Mouse (Mus musculus) liver, embryonic 13.5 days (tissue): ENCODE data around the gene Vwa3b. TPM values are rescaled to one million over a fixed set of nuclear protein-coding genes. Genes with fewer than 3 reads are reported as not detected.

Experiments
- ATAC-seq: fragments of 200-750 bp; cut with Nextera tagmentation; 2 replicates; pipeline ENCODE4 v1.8.0; 2017; ENCODE audit warnings: low read depth, mild to moderate bottlenecking, moderate number of reproducible peaks, moderate library complexity
- DNase-seq: peaks from one replicate; pipeline ENCODE4 v3.0.0; 2022
- H3K27ac ChIP-seq: fragments of 300-500 bp; sonication (generic); 2 replicates; pipeline ENCODE4 v1.5.1; 2015; ENCODE audit warnings: moderate library complexity, mild to moderate bottlenecking, inconsistent platforms
- H3K27me3 ChIP-seq: fragments of 300-500 bp; sonication (generic); 2 replicates; pipeline ENCODE4 v1.6.1; 2015; ENCODE audit warnings: mild to moderate bottlenecking, inconsistent platforms
- H3K36me3 ChIP-seq: fragments of 300-500 bp; sonication (generic); 2 replicates; pipeline ENCODE4 v1.6.1; 2015; ENCODE audit warnings: mild to moderate bottlenecking, inconsistent platforms
- H3K4me1 ChIP-seq: fragments of 300-500 bp; sonication (generic); replicated peaks from 2 replicates; pipeline ENCODE4 v1.6.1; 2015; ENCODE audit warnings: inconsistent platforms
- H3K4me2 ChIP-seq: fragments of 300-500 bp; sonication (generic); 2 replicates; pipeline ENCODE4 v1.6.1; 2015; ENCODE audit warnings: inconsistent platforms, mild to moderate bottlenecking, moderate library complexity
- H3K4me3 ChIP-seq: fragments of 300-500 bp; sonication (generic); replicated peaks from 2 replicates; pipeline ENCODE4 v1.5.1; 2015; ENCODE audit warnings: mild to moderate bottlenecking, inconsistent platforms
- H3K9ac ChIP-seq: fragments of 300-500 bp; sonication (generic); 2 replicates; pipeline ENCODE4 v1.6.1; 2015; ENCODE audit warnings: mild to moderate bottlenecking, inconsistent platforms
- H3K9me3 ChIP-seq: fragments of 300-500 bp; sonication (generic); replicated peaks from 2 replicates; pipeline ENCODE4 v1.6.1; 2016; ENCODE audit warnings: inconsistent platforms
- WGBS: fragments of 180-500 bp; shearing (Covaris S2); methylation state at CpG from one replicate; pipeline ENCODE4 v1.1.7; 2015; ENCODE audit not compliant: insufficient replicate concordance; 5-methylcytosine and 5-hydroxymethylcytosine counted together
- polyA plus RNA-seq: library from polyadenylated mRNA; unstranded; fragments of >200 nt; fragmentation: Nextera tagmentation; extraction: Ambion mirVana; gene quantifications from 2 replicates; pipeline ENCODE4 v1.2.1, GENCODE M21; 2015

The Vwa3b gene
- polyA plus RNA-seq, 1 experiment from 2014 or later = not detected

DNA sequence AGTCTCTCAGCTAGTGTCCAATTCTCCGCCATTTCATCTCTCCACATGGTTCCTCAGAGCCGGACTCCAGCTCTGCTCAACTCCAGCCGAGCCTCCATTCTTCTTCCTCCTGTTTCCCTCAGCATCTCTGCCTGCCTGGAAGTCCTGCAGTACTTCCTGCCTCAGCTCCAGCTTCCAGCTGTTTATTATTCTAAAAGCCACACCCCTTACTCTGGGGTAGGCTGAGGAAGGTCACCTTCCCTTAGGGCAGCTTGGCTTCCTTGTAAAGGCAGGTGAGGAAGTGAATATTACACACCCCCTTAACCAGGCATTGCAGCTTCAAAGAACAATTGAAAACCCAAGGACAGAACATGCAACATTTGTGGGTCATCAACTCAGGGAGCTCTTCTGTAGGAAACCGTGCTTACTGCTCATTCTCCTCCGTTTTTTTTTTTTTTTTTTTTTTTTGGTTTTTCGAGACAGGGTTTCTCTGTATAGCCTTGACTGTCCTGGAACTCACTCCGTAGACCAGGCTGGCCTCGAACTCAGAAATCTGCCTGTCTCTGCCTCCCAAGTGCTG is 103.7 kb downstream of the Vwa3b start:
- no peak for ATAC-seq
- H3K4me1 ChIP-seq = no peaks in the 10 kb centered on the region
- 55% methylated on average over 8 of the region's 8 CpGs for WGBS
- no peaks in the 10 kb centered on the region for H3K9me3 ChIP-seq
- no peak overlapping the region for H3K4me2 ChIP-seq
- H3K9ac ChIP-seq = no peak overlapping the region
- DNase-seq = no peak
- no peaks in the 10 kb centered on the region for H3K36me3 ChIP-seq
- no peak overlapping the region for H3K27ac ChIP-seq
- no peaks in the 10 kb centered on the region for H3K27me3 ChIP-seq
- H3K4me3 ChIP-seq = no peak overlapping the region

- Histone ChIP-seq H3K9ac (no peak overlapping the region), H3K9me3 (no peaks in the 10 kb centered on the region), H3K4me1 (no peaks in the 10 kb centered on the region), H3K27me3 (no peaks in the 10 kb centered on the region), H3K4me3 (no peak overlapping the region), H3K27ac (no peak overlapping the region), H3K4me2 (no peak overlapping the region), H3K36me3 (no peaks in the 10 kb centered on the region)
- no peak for ATAC-seq
- DNase-seq = no peak
Measured at GRCm38 (mm10) chr1:37131146-37131545, 104.8 kb downstream of the Vwa3b start.

- DNase-seq (no peak), ATAC-seq (no peak)
- Histone ChIP-seq H3K9me3 (no peaks in the 10 kb centered on the region), H3K36me3 (no peaks in the 10 kb centered on the region), H3K9ac (no peak overlapping the region), H3K4me3 (no peak overlapping the region), H3K27me3 (no peaks in the 10 kb centered on the region), H3K4me2 (no peak overlapping the region), H3K27ac (no peak overlapping the region), H3K4me1 (no peaks in the 10 kb centered on the region)
- 45% methylated on average over 7 of the region's 7 CpGs for WGBS
Measured at GRCm38 (mm10) chr1:37132433-37132832, 106.0 kb downstream of the Vwa3b start.

GRCm38 (mm10) chr1:37145966-37146365 is 119.6 kb downstream of the Vwa3b start:
- no peaks in the 10 kb centered on the region for H3K4me1 ChIP-seq
- ATAC-seq (no peak), DNase-seq (no peak)
- no peak overlapping the region for H3K4me3 ChIP-seq
- H3K9me3 ChIP-seq = no peaks in the 10 kb centered on the region
- 62% methylated on average over 4 of the region's 4 CpGs for WGBS
- no peaks in the 10 kb centered on the region for H3K27me3 ChIP-seq
- H3K36me3 ChIP-seq = no peaks in the 10 kb centered on the region
- H3K4me2 ChIP-seq = no peak overlapping the region
- no peak overlapping the region for H3K9ac ChIP-seq
- H3K27ac ChIP-seq = no peak overlapping the region

DNA sequence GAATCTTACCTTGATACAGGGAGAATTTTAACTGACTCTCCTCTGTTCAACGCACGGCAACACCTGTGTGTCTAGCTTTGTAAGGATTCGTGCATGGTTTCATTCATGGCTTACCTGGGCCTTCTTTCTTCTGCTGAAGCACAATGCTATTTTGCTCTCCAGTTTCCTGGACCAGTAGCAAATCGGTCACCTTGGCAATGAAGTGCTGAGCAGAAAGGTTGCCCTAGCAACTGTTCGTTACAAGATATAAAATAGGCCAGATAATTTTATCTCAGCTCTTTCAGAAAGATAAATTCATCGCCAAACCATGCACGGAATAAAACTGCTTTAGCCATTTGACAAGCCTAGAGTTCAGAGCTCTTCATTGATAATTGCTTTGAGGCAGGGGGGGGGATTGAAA is 123.5 kb downstream of the Vwa3b start:
- H3K36me3 ChIP-seq = no peaks in the 10 kb centered on the region

GRCm38 (mm10) chr1:37151896-37152295 is 125.5 kb downstream of the Vwa3b start:
- Histone ChIP-seq H3K27me3 (no peaks in the 10 kb centered on the region), H3K9me3 (no peaks in the 10 kb centered on the region), H3K36me3 (no peaks in the 10 kb centered on the region), H3K4me1 (no peaks in the 10 kb centered on the region), H3K9ac (no peak overlapping the region), H3K27ac (no peak overlapping the region), H3K4me2 (no peak overlapping the region), H3K4me3 (no peak overlapping the region)
- ATAC-seq (no peak), DNase-seq (no peak)
- 70% methylated on average over 9 of the region's 9 CpGs for WGBS

More for the DNA sequence above, 123.5 kb downstream of the Vwa3b start:
- ATAC-seq = no peak
- Histone ChIP-seq H3K4me3 (no peak overlapping the region), H3K9me3 (no peaks in the 10 kb centered on the region), H3K27me3 (no peaks in the 10 kb centered on the region), H3K27ac (no peak overlapping the region), H3K9ac (no peak overlapping the region), H3K4me2 (no peak overlapping the region), H3K4me1 (no peaks in the 10 kb centered on the region)
- 71% methylated on average over 7 of the region's 7 CpGs for WGBS
- no peak for DNase-seq

DNA sequence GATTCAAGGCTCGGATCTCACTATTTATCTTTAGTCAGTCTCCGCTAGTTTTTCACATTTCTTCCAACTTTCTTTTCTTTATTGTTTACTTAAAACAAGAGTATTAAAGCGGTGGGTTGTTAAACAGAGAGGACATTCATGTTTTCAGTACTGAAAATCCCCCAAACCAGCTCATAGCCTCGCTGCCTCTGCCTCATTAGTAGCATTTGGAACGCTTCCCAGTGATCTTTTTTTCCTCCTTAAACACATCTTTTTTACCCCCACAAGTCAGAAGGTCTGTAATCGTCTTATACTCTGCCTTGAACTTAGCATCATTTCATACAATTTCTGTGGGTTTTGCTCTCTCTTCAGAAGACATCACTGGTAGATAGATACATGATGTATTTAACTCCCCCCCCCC is 139.7 kb downstream of the Vwa3b start:
- Histone ChIP-seq H3K4me3 (no peak overlapping the region), H3K4me2 (no peak overlapping the region), H3K27ac (no peak overlapping the region), H3K9me3 (0 out of 2 replicates have a peak, but pooled peaks cover 3% of the 10 kb centered on the region), H3K4me1 (no peaks in the 10 kb centered on the region), H3K9ac (no peak overlapping the region), H3K27me3 (no peaks in the 10 kb centered on the region), H3K36me3 (no peaks in the 10 kb centered on the region)
- 65% methylated on average over 6 of the region's 6 CpGs for WGBS
- DNase-seq (no peak), ATAC-seq (no peak)

DNA sequence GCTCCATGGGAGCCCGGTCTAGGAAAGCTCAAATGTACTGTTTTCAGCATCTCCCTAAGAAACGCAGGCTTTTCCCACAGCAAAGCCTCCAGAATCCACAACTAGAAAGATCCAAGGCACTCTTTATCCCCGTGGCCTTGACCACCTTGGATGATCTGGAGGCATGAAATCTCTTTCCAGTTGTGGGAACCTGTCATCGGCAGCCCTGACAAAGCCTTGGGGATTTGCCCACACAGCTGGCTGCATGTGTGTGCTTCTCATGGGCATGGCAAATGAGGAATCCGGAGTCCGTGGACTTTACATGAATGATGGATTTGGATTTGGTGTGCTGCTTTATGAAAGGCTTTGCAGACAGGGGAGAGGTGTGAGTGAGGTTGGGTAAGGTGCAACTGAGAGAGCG is 141.5 kb downstream of the Vwa3b start:
- Histone ChIP-seq H3K36me3 (no peaks in the 10 kb centered on the region), H3K9ac (no peak overlapping the region), H3K4me3 (no peak overlapping the region), H3K4me1 (no peaks in the 10 kb centered on the region), H3K4me2 (no peak overlapping the region), H3K27me3 (no peaks in the 10 kb centered on the region), H3K27ac (no peak overlapping the region), H3K9me3 (0 out of 2 replicates have a peak, but pooled peaks cover 2% of the 10 kb centered on the region)
- ATAC-seq (no peak), DNase-seq (no peak)
- 67% methylated on average over 7 of the region's 7 CpGs for WGBS

- no peak for ATAC-seq
- no peaks in the 10 kb centered on the region for H3K9me3 ChIP-seq
- H3K4me3 ChIP-seq = no peak overlapping the region
- no peak overlapping the region for H3K4me2 ChIP-seq
- no peaks in the 10 kb centered on the region for H3K27me3 ChIP-seq
- WGBS = 64% methylated on average over 2 of the region's 2 CpGs
- H3K4me1 ChIP-seq = no peaks in the 10 kb centered on the region
- no peak overlapping the region for H3K9ac ChIP-seq
- no peaks in the 10 kb centered on the region for H3K36me3 ChIP-seq
- no peak overlapping the region for H3K27ac ChIP-seq
- no peak for DNase-seq
Measured at GRCm38 (mm10) chr1:37177874-37178273, 151.5 kb downstream of the Vwa3b start.

DNA sequence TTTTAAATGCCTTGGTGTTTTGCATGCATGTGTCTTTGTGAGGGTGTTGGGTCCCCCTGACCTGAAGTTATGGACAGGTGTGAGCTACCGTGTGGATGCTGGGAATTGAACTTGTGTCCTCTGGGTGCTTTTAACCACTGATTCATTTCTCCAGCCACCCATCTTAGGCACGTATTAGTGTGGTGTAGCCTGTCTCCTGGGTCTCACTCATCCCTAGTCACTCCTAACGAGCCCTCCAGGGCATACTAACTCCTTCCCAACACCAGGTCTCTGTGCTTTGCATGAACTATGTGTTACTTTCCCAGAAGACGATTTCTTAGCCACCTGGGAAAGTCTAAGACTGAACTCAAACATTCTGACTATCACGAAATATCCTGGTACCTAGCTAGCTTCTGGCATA is 153.5 kb downstream of the Vwa3b start:
- no peak overlapping the region for H3K27ac ChIP-seq
- 48% methylated on average over 5 of the region's 5 CpGs for WGBS
- H3K36me3 ChIP-seq = no peaks in the 10 kb centered on the region
- no peak for DNase-seq
- no peaks in the 10 kb centered on the region for H3K4me1 ChIP-seq
- H3K4me3 ChIP-seq = no peak overlapping the region
- no peak overlapping the region for H3K4me2 ChIP-seq
- H3K9me3 ChIP-seq = no peaks in the 10 kb centered on the region
- ATAC-seq = no peak
- no peaks in the 10 kb centered on the region for H3K27me3 ChIP-seq
- no peak overlapping the region for H3K9ac ChIP-seq

- no peaks in the 10 kb centered on the region for H3K27me3 ChIP-seq
- DNase-seq (no peak), ATAC-seq (no peak)
- 61% methylated on average over 6 of the region's 6 CpGs for WGBS
- H3K9ac ChIP-seq = no peak overlapping the region
- no peak overlapping the region for H3K27ac ChIP-seq
- no peak overlapping the region for H3K4me2 ChIP-seq
- H3K36me3 ChIP-seq = no peaks in the 10 kb centered on the region
- no peaks in the 10 kb centered on the region for H3K9me3 ChIP-seq
- H3K4me3 ChIP-seq = no peak overlapping the region
- H3K4me1 ChIP-seq = no peaks in the 10 kb centered on the region
Measured at GRCm38 (mm10) chr1:37187050-37187449, 160.7 kb downstream of the Vwa3b start.

GRCm38 (mm10) chr1:37194607-37195006 is 168.2 kb downstream of the Vwa3b start:
- H3K4me2 ChIP-seq = no peak overlapping the region
- H3K27ac ChIP-seq = no peak overlapping the region
- no peak for ATAC-seq
- H3K9me3 ChIP-seq = no peaks in the 10 kb centered on the region
- H3K36me3 ChIP-seq = no peaks in the 10 kb centered on the region
- H3K4me3 ChIP-seq = no peak overlapping the region
- H3K27me3 ChIP-seq = no peaks in the 10 kb centered on the region
- WGBS = 39% methylated on average over 4 of the region's 4 CpGs
- no peaks in the 10 kb centered on the region for H3K4me1 ChIP-seq
- DNase-seq = no peak
- no peak overlapping the region for H3K9ac ChIP-seq
